Mouse (Mus musculus): ENCODE measurements around the gene Rab3c. TPM values are rescaled to one million over a fixed set of nuclear protein-coding genes. Genes with fewer than 3 reads are reported as not detected.

Gene Rab3c
- total RNA-seq, 2 experiments from 2014 or later: 179 to 180 TPM

DNA sequence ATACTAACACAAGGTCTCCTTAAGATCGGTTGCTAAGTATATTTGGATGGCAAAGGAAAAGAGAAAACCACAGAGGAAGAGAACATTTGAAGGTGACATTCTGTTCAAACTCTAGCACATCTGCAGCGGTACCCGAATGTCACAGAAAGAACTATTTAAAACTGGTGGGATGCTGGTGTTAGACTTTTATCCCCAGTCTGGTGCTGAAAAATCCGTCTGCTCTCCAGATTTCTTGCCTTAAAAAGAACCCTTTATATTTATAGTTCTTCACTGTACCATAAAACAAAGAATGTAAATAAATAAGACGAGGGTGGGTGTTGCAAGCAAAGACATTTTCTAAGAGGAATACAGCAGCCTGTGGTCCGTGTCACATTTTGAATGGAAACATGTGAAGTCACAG lies 105.1 kb downstream of the Rab3c start:
- H3K27ac ChIP-seq: 0 out of 2 replicates have a peak overlapping the region, but pooled peaks have one; percentile 19
- intact Hi-C loops (cut with DNase I): no loop called here
- DNase-seq (ENCODE audit: extremely low spot score in 1 of 2, low spot score in 2 of 2): no peak
- no peak overlapping the region for H3K4me3 ChIP-seq
- no peak for TF ChIP-seq CTCF (IDR thresholded peaks at IDR 0.05)

DNA sequence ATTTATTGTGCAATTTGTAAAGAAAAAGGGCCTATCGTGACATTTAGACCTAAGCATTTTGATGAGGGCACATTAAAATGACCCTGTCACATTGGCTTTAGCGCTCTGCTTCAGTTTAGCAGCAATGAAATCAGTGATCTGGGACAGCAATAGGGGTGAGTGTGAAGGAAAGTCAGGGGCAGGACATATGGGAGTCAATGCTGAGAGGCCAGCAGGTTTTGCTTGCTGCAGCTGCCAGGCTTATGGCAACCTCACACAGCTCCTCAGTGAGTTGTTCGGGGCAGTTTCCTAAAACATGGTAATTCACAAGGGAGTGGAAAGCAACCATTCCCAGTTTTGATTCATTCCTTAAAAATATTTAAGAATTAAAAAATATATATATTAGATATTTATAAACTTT lies 111.1 kb downstream of the Rab3c start:
- TF ChIP-seq CTCF (IDR thresholded peaks at IDR 0.05): no peak
- Histone ChIP-seq H3K4me3 (no peak overlapping the region), H3K27ac (no peak overlapping the region)
- intact Hi-C loops (cut with DNase I): no loop called here
- no peak for DNase-seq (ENCODE audit: extremely low spot score in 1 of 2, low spot score in 2 of 2)

DNA sequence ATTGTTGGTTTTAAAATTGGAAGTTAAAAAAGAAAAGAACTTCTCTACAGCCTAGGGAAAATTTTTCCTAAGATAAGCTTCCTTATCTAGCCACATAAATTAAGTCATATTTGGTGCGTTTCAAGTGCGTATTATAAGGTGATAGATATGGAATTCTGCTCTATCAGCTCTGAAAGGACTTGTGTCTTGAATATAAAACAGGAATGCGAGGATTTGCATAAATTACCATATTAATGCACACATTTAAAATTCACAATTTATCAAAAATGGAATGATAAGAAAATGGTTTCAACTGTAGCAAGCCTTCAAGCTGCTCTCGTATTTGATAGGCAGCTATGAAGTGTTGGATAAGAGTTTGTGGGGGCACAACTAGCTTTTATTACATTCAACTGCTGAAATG lies 111.6 kb downstream of the Rab3c start:
- no peak for TF ChIP-seq CTCF (IDR thresholded peaks at IDR 0.05)
- intact Hi-C loops (cut with DNase I): no loop called here
- no peak for DNase-seq (ENCODE audit: extremely low spot score in 1 of 2, low spot score in 2 of 2)
- Histone ChIP-seq H3K27ac (no peak overlapping the region), H3K4me3 (no peak overlapping the region)

DNA sequence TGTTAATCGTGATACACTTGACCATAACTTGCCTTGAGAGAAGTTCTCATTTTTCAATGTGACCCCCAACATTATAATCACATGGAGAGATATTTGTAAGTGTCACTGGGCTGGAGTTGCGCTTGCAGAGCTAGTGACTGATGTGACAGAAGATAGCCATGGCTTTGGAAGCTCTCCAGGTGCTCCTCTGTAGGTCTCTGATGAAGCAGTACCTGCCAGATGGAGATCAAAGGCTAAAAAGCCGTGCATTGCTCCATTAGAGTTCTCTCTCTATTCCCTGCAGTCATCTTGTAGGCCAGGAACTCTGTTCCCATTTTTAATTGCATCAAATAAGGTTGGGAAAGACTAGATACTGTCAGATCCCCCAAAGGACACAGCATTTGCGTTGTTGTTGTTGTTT lies 112.2 kb downstream of the Rab3c start:
- intact Hi-C loops (cut with DNase I): no loop called here
- no peak overlapping the region for H3K4me3 ChIP-seq
- DNase-seq (ENCODE audit: extremely low spot score in 1 of 2, low spot score in 2 of 2): no peak
- no peak overlapping the region for H3K27ac ChIP-seq
- TF ChIP-seq CTCF (IDR thresholded peaks at IDR 0.05): no peak

DNA sequence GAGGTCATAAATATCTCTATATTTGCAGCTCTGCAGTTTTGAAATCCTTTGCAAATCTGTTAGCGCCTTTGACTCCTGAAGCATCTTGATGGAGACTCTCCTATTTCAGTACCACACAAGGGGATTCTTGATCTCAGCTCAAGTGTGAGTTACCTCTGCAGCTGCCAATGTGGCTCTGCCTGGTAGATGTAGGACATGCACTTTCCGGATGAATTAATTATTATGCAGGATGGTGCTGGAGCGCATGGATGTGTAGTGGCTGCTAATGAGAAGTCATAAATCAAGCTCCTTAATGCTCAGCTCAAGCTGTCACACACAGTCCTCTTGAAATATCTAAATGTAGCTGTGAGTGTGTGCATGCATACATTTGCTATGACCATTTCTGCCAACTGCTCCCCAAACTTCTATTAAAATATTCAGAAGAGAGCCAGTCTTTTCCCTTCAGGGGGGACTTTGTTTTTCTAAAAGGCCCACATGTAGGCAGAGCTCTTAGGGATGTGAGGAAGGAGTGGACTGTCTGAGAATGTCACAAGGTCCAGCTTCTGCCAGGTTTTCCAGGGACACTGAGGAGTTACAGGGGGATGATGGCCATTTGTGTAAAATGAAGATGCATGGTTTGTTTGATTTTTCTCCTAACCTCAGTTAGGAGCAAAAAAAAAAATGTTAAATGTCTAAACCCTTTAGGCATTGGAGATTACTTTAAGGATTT lies 114.0 kb downstream of the Rab3c start:
- intact Hi-C loops (cut with DNase I): no loop called here
- no peak for DNase-seq (ENCODE audit: extremely low spot score in 1 of 2, low spot score in 2 of 2)
- H3K27ac ChIP-seq: no peak overlapping the region
- no peak overlapping the region for H3K4me3 ChIP-seq
- no peak for TF ChIP-seq CTCF (IDR thresholded peaks at IDR 0.05)

DNA sequence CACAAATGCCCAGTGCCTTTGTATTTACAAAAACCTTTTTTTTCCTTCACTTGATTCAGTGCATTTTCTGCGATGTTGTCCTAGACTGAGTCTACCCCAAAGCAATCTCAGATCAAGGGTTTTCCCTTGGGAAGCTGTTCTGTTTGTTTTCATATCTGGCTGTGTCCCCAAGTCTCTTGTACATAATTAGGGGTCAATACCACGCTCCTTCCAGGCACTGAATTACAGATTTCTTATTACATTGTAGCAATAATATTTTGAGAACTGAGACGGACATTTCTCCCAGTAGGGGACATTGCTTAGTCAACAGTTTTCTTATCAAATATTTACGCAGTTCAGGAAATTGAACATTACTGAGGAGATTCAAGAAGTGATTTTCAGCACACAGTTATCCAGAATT lies 120.8 kb downstream of the Rab3c start:
- intact Hi-C loops (cut with DNase I): no loop called here
- no peak for TF ChIP-seq CTCF (IDR thresholded peaks at IDR 0.05)
- no peak overlapping the region for H3K27ac ChIP-seq

DNA sequence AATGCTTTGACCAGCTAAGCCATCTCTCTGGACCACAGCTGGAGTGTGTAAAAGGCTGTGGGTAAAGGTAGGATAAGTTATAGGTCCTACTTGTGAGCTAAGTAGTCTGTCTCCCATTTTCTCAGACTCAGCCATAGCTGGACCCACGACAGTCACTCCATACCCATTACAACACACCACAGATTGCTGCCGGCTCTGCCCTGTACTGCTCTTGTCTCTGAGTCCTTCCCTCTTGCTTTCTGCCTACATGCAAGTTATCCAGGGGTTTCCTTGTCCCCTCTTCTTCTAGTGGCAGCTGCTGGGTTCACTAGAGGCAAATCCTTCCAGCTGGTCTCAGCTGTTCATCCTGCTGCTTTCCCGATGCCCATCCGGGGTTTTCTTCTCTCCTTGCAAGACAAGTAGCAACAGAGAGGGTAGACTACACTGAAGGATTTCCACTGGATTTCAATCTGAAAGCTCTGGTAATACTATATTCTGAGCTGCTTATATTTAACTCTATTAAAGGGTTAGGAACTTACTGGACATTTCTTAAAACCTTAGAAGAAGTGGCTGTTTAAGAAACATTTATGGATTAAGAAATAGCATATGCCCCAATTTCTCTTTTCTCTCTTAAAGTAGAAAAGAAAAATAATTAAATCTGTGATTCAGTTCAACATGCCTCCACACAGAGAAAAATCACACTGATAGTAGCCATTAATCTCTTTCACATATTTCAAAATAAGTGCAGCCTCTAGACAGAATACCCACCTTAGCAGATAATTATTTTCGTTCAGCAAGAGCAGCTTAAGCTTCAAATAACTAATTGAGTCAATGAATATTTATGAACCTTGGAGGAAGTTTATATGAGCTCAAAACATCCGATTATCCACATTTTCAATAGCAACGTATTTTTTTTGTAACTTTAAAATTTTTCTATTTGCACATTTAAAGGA lies 121.9 kb downstream of the Rab3c start:
- intact Hi-C loops (cut with DNase I): no loop called here
- Histone ChIP-seq H3K27ac (no peak overlapping the region), H3K4me3 (no peak overlapping the region)
- no peak for DNase-seq (ENCODE audit: extremely low spot score in 1 of 2, low spot score in 2 of 2)
- TF ChIP-seq CTCF (IDR thresholded peaks at IDR 0.05): no peak

More for the DNA sequence above, 120.8 kb downstream of the Rab3c start:
- H3K4me3 ChIP-seq: no peak overlapping the region
- DNase-seq (ENCODE audit: extremely low spot score in 1 of 2, low spot score in 2 of 2): no peak

DNA sequence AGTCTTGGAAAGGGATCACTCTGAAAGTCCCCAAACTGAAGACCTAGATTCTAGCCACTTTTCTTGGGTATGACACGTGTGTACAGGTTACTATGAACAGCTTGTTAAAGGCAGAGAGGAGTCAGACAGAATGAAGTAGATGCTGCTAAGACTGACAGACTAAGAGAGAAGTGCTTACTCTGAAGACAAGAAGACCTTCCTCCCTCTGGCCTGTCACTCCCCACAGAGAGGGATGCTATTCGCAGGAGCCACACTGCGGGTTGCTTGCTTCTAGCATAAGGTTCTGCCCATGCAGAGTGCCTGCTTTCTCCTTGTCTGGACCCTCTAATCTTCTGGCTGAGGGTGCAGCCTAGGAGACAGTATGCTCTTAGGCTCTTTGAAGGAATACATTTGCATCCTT lies 135.3 kb downstream of the Rab3c start:
- H3K27ac ChIP-seq: no peak overlapping the region
- TF ChIP-seq CTCF (IDR thresholded peaks at IDR 0.05): no peak
- intact Hi-C loops (cut with DNase I): no loop called here
- no peak overlapping the region for H3K4me3 ChIP-seq
- no peak for DNase-seq (ENCODE audit: extremely low spot score in 1 of 2, low spot score in 2 of 2)

DNA sequence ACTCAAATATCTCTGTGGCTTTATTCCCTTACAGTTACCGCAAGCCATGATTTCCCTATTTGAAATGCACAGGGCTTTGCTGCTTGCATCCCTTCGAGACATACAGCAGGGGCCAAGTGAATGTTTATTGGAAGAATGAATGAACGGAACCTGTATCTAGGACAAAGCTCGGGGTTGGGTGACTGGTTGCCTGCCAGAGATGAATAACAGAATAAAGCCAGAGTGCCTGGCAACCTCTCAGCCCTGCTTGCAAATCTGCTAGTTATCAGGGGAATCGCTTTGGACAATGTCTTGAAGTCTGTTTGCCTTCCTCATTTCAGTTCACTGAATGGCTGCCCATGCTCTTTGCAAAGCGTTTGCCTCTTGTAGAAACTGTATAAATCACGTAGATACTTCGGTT lies 135.8 kb downstream of the Rab3c start:
- intact Hi-C loops (cut with DNase I): no loop called here
- Histone ChIP-seq H3K4me3 (no peak overlapping the region), H3K27ac (no peak overlapping the region)
- DNase-seq (ENCODE audit: extremely low spot score in 1 of 2, low spot score in 2 of 2): no peak
- no peak for TF ChIP-seq CTCF (IDR thresholded peaks at IDR 0.05)

DNA sequence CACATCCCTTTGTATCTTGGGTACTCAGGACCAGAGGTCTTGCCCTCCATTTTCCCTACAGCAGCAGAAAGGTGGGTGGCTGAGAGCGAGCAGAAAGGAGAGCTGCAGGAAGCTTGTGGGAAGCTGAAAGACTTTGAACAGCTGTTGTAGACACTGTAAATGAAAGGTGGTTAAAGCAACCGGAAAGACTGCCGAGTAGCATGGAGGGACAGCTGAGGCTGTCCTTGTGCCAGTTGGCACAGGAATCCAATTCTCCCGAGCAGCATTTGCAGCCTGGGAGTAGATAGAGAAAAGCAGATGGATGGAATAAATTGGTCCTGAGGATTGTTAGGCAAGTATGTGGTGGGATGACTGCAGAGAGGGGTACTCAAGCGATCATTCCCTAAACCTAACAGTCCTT lies 141.5 kb downstream of the Rab3c start:
- no peak for TF ChIP-seq CTCF (IDR thresholded peaks at IDR 0.05)
- DNase-seq (ENCODE audit: extremely low spot score in 1 of 2, low spot score in 2 of 2): peak; percentile 24 to 47
- Histone ChIP-seq H3K27ac (no peak overlapping the region), H3K4me3 (no peak overlapping the region)
- intact Hi-C loops (cut with DNase I): no loop called here

DNA sequence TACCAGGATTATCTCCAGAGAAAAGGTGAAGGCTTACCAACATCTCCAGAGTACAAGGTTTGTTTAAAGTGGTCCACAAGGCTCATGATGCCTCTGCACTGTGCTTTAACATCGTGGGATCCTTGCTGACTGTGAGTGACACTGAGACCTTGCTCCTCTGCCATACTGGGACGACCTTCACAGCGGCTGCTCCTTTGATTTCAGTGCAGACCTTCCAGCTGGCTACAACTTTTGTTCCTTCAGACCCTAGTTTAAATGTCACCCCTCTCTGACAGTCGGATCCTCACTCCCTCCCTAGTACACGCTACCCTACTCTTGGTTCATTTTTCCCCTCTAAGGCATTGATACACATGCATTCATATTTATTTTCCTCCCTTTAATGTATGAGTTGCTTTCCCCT lies 142.2 kb downstream of the Rab3c start:
- intact Hi-C loops (cut with DNase I): no loop called here
- no peak for DNase-seq (ENCODE audit: extremely low spot score in 1 of 2, low spot score in 2 of 2)
- Histone ChIP-seq H3K4me3 (no peak overlapping the region), H3K27ac (no peak overlapping the region)
- no peak for TF ChIP-seq CTCF (IDR thresholded peaks at IDR 0.05)

DNA sequence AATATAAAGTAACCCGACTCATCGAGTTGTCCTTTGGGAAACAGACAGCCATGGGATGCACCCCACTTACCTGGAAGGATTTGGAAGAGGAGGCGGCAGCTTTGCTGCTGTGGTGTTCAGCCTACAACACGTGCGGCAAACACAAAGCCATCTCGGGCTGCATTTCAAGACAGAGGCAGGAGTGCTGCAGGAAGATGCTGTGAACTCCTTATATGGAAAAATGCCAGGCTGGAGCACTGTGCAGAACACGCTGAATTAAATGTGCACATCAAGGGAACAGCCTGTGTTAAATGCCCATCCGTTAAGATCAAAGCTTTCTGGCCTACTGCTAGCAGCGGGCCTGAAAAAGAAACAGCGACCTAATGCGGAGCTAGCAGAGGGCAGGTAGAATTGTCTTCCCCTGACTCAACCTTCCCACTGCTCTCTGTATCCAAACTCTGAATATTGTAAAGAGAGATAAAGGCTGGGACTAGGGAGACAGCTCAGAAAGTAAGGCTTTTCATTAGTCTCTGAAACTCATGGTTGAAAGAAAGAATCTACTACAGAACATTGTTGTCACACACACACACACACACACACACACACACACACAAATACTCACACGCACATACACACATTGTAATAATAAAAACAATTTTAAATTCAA lies 153.1 kb downstream of the Rab3c start:
- TF ChIP-seq CTCF (IDR thresholded peaks at IDR 0.05): no peak
- Histone ChIP-seq H3K4me3 (no peak overlapping the region), H3K27ac (no peak overlapping the region)
- intact Hi-C loops (cut with DNase I): no loop called here
- DNase-seq (ENCODE audit: extremely low spot score in 1 of 2, low spot score in 2 of 2): peak in 1 of 2 experiments; percentile 30
